9 mouse cellular contexts compared by ENCODE assay signal in the genomic region with DNA sequence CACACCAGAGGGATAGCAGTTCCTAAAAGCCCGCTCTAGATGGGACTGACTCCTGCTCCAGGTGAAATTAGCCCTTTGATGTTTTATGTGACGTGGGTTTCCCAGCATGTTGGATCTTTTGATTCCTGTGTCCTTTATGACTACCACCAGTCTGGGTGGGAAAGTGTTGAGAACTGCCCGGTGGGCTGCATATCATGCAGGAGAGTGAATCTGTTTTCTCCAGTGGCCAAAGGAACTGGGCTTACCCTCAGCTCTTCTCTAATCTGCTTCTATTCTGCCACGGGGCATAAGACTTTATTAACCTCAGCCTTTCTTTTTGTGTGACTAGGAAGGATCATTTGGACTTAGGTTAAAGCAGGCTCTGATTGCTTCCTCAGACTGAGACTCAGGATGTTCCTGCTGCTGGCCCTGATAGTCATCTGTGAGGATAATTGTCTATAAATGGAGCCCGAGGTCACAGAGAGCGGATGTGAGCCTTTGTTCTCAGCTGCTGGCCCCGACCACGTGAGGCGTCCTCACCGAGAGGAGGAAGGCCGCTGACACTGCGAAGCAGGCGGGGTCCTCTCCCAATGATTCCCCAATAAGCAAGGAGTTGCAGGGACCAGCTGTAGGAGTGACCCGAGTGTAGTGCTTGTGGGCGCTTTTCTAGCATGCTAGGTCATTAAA. TPM values are rescaled to one million over a fixed set of nuclear protein-coding genes. Genes with fewer than 3 reads are reported as not detected.
DNase-seq lines count a peak whose midpoint lies in the region; ATAC-seq lines count a peak whose summit lies in the region.
"Had no signal": no experiment of that assay in that cellular context is flagged by ENCODE, and none has a peak within 500 bp of the region (broad histone marks: within the 10 kb centered on the region; RNA-seq: fewer than 3 reads in every experiment).

No protein-coding gene starts in this region.

- ATAC-seq in neural tube, embryonic 11.5 days (ENCODE audit: insufficient read depth, low FRiP score, low TSS enrichment) = peak; percentile 63

- H3K4me1 ChIP-seq in neural tube, embryonic 11.5 days (ENCODE audit: control insufficient read depth, insufficient read depth, low read length) = peaks cover 16% of the 10 kb centered on the region

- H3K4me2 ChIP-seq in neural tube, embryonic 11.5 days (ENCODE audit: low read depth) = peak overlapping the region; percentile 59

- no peaks in the 10 kb centered on the region for H3K27me3 ChIP-seq in neural tube, embryonic 11.5 days (ENCODE audit: control insufficient read depth, insufficient read depth, low read length)

- H3K9ac ChIP-seq in neural tube, embryonic 11.5 days (ENCODE audit: low read length) = peak overlapping the region; percentile 60

- H3K4me3 ChIP-seq in neural tube, embryonic 11.5 days (ENCODE audit: low read depth, low read length) = peak overlapping the region; percentile 26

- peak overlapping the region; percentile 88 for H3K27ac ChIP-seq in neural tube, embryonic 11.5 days (ENCODE audit: low read depth, low read length)

- H3K9me3 ChIP-seq in neural tube, embryonic 11.5 days (ENCODE audit: control insufficient read depth, low read length) = no peaks in the 10 kb centered on the region

- H3K36me3 ChIP-seq in neural tube, embryonic 11.5 days (ENCODE audit: control insufficient read depth, insufficient read depth, low read length) = no peaks in the 10 kb centered on the region
- H3K36me3 ChIP-seq: G1E had no signal

- peak; percentile 39 for DNase-seq in left cerebral cortex, adult 11 months (ENCODE audit: low spot score)
- DNase-seq in left cerebral cortex, adult 18-20 months (ENCODE audit: low spot score in 2 of 2) = no peak
- DNase-seq in embryo, embryonic 10.5 days (ENCODE audit: low spot score) = peak; percentile 88
- DNase-seq in heart, adult 8-10 months (ENCODE audit: low spot score) = peak; percentile 86
- DNase-seq in kidney, adult 11 months = peak; percentile 82
- DNase-seq in lung, adult 18-20 months = peak; percentile 80 to 86
- DNase-seq in neural tube, embryonic 11.5 days (ENCODE audit: low spot score) = peak; percentile 14
- no peak for DNase-seq in urinary bladder, postnatal 10 days (ENCODE audit: low spot score)

- 8% methylated on average over 15 of the region's 15 CpGs for WGBS in neural tube, embryonic 11.5 days

RNA-seq across cellular contexts. Expression of gene Rps6ka2, which starts 0.8 kb away (rescaled TPM):
- 10 to 100 TPM; 59.6 to 60.0 TPM for total RNA-seq in left cerebral cortex, adult 18-20 months (2021)
- total RNA-seq in heart, adult 8-10 months (2022) = 10 to 100 TPM; 44.5 to 56.3 (median 52.4) TPM
- 35.2 and 35.6 TPM in 2 replicates for polyA plus RNA-seq in neural tube, embryonic 11.5 days (2014; fragmentation: Nextera tagmentation; extraction: Ambion mirVana)
- polyA plus RNA-seq: G1E had no signal

Comparison
In these comparisons a context has a peak if more than half of its experiments do, and no peak if none do; other contexts are left out.
1. DNase-seq: peak in left cerebral cortex, adult 11 months (single experiment), embryo, embryonic 10.5 days (single experiment), heart, adult 8-10 months (single experiment), kidney, adult 11 months (single experiment), lung, adult 18-20 months (2 of 2) and neural tube, embryonic 11.5 days (single experiment); none in left cerebral cortex, adult 18-20 months (0 of 2) and urinary bladder, postnatal 10 days (single experiment).